Mouse (Mus musculus) activated CD4-positive, CD25-positive, alpha-beta regulatory T cell, adult 4 months (primary cell): ENCODE data around the gene Xylb. TPM values are rescaled to one million over a fixed set of nuclear protein-coding genes. Genes with fewer than 3 reads are reported as not detected.
"Not testable (repeated sequence)": the region's sequence is repeated elsewhere in the genome, so short reads cannot be mapped to it uniquely, and the experiment has no call there.

ENCODE experiments used
- ATAC-seq: one replicate; pipeline ENCODE4 v1.8.0; 2017
- polyA plus RNA-seq, 2 experiments: library from polyadenylated mRNA; unstranded; fragments of 100-300 nt; shearing (Covaris generic); gene quantifications; one replicate each; pipeline ENCODE4 v1.2.1; 2017

Xylb gene
- polyA plus RNA-seq, 2 experiments from 2014 or later = 0.36 TPM

DNA sequence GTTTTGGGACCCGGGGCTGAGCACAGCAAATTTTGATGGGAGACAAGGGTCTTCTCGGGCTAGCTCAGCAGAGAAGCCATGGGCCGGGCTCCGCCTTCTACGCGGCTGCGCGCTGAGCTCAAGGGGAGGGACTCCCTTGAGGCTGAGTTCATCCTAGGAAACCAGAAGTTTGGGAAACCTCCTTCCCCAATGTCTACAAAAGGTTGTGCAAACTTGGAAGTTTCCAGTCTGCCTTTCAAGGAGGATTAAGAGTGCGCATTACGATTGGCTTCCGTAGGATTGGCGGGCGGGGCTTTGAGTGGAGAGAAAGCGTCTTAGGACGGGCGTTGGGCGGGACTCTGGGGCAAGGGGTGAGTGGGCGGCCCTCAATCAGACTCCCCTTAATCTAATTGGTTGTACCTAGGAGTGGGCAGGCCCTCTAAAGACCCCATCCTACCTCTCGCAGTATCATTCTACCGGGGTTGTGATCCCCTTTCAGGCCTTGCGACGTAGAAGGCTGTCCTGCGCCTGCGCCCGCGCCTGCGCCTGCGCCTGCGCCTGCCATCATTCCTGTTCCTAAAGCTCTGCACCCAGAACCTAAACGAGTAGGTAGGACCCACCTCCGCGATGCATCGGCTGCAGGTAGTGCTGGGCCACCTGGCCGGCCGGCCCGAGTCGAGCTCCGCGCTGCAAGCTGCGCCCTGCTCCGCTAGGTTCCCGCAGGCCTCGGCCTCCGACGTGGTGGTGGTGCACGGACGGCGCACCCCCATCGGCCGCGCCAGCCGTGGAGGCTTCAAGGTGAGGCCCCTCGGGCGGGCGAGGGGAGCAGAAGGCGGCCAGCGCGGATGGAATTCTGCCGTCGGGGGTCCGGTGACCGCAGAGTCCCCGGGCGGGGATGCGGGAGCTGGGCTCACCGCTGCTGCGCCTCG is 16.0 kb upstream of the Xylb start, which contains the start of gene Myd88:
Gene Myd88, minus strand, starts transcription at position 503 of the 908 bp plus-strand sequence.
- ATAC-seq = peak; percentile 94

DNA sequence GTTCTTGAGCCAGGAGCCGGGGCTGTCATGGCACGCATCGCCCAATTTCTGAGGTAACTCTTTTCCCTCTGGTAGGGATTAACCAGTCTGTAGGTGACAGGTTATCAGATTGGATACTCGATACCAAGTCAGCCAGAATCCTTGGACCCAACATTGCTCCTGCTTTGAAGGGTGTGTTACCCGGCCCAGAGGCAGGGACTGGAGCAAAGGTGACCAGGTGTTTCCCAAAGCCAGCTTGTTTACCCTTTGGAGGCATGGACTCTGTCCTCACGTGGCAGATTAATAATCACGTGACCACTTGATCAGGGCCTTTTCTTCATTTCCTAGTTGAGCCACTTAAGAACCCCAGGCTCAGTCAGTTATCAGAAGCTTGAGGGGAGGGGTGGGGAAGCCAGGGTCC is 14.5 kb upstream of the Xylb start:
- ATAC-seq = no peak

DNA sequence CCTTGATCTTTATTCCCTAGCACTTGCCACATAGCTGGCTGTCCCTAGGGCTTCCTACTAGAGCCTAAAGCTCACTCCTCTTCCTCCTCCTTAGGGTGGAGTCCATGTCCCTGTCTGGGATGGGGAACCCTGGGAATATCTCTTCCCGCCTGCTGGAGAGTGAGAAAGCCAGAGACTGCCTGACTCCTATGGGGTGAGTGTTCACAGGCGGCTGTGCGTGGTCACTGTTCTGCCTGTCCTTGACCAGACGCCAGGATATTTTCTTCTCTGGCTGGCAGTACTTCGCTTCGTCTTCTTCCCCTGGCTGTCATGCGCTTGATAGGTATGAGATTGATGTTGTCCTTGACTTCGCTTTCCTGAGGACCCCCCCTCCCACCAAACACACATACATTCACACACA is 10.8 kb upstream of the Xylb start:
- no peak for ATAC-seq

DNA sequence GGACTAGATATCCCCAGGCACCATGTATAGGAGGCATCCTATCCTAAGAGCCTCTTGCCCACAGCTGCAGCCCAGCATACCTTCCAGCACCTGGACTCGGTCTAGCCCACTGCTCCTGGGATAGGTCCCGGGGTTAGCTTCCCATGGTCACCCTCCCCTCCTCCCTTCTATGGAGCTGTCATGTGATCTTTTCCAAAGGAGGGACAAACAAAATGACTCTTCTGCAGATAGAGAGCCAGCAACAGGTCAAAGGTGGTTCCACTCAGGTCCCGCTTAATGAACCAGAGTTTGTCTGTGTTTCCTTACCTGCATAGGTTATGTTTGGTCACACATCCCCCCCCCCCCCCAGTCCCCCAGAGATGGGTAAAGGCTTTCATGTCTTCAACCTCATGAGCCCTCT is 6.7 kb upstream of the Xylb start:
- no peak for ATAC-seq

DNA sequence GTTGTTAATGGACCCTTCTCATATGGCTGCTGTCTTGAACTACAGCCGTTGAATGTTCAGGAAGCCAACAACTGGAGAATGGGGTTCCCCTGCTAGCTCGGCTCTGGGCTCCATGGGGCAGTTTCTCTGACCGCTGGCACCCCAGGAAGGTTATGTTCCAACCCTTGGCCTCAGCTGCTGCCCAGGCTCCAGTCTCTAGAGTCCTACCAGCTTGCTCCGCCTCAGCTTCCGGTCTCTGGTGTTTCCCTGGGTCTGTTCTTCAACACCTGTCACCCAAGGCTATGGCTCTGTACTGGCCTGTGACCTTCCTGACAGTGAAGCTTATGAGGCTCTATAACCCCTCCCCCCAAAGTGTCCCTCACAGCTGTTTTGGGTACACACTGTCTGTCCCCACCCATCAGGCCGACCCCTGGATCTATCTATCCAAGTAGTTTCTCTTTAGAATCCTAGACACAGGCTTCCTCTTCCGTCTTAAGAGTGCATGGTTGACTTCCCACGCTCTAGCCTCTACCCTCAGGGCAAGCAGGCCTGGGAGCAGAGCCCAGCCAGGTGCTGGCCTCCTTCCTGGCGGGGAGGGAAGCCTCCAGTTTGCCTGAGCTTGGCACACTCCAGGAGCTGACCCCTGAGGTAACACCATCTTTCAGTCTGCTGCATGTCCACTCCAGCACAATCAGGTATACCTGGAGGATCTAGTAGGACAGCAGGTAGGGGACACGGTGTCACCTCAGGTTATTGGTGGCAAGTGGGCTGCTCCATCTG is 6.1 kb upstream of the Xylb start:
- no peak for ATAC-seq

DNA sequence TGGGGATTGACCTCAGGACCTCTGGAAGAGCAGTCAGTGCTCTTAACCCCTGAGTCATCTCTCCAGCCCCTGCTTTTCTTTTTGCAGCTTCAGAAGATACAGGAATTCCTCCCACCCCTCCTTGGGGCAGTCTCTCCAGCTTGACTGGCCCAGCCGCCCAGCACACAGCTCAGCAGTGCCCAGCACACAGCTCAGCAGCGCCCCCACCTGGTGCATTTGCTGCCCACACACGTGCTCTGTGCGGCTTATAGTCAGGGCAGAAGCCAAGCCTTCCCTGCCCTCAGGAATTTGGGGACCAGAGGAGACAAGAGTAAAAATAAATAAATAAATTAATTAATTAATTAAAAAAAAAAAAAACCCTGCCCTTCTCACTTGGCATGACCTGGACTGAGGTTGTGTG is 5.1 kb upstream of the Xylb start:
- ATAC-seq = peak; percentile 72

DNA sequence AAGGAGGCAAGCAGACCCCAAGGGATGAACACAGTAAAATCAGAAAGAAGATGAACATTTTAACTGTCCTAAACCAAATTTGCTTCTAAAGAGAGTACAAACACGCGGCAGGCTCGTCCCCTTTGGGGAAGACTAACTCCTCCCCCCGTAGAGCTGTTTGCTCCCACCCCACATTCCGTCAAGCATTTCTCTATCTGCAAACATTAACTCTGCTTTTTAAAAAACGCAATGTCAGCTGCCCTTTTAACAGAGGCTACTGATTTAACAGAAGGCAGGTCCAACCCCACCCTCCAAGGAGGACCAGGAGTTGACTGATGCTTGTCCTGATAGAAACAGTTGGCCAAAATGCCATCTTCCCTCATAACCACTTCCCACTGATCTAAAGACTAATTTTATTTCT is 3.3 kb upstream of the Xylb start:
- ATAC-seq = no peak

DNA sequence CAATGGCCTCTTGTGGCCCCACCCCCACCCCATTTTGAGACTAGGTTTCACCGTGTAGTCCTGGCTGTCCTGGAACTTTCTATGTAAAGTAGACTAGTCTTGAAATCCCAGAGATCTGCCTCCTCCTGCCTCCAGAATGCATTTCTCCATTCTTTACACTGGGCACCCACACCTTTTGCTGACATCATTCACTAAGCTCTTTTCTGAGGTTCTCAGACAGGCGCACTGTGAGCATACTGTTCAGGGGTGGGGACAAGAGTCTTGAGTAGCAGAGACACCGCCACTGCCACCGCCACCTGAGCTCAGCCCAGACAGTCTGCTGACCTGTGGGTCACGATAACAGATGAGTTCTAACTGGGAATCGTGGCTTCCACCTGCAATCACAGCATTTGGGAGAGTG is 1.2 kb upstream of the Xylb start:
- ATAC-seq = no peak

DNA sequence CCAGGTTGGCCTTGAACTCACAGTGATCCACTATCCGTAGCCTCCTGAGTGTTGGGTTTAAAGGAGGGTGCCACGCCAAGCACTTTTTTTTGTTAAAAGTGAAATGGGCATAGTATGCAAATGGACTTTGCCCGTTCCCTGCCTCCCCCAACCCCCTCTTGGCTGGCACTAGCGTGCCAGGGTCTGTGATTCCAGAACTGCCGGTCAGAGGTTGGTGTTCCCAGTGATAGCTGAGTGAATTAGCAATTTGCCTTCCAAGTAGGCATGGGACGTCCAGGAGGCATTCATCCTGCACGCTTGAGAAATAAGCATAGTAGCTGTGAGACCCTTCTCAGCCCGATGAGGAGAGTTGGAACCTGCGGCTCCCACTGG is 863 bp downstream of the Xylb start:
- no peak for ATAC-seq

DNA sequence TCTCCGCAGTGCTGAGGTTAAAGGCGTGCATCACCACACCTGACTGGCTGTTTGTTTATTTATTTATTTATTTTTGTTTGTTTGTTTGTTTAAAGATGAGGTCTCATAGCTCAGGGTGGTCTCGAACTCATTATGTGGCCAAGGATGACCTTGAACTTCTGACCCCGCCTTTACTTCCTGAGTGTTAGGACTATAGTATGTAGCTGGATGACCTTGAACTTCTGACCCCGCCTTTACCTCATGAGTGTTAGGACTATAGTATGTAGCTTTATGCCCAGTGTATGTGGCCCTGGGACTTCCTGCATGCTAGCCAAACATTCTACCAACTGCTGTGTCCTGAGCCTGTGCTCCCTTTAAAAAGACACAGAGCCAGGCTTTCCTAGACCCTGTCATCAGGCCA is 4.2 kb downstream of the Xylb start:
- ATAC-seq = no peak

DNA sequence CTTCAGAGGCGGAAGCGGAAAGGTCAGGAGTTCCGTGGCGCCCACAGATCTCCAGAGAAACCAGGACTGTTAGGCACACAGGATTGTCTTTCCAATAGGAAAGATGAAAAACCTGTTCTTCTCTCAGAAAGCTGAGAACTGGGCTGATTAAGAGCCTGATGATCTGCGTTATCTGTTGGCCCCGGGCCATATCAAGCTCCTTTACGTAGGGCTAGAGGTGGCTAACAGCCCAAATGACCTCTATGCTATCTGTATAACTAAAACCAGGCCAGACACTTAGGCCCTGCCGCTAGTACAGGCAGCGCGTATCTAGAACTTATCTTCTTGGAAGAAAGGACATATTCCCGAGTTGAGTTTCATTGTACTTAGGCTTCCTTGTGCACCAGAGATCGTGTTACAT is 6.0 kb downstream of the Xylb start:
- no peak for ATAC-seq

DNA sequence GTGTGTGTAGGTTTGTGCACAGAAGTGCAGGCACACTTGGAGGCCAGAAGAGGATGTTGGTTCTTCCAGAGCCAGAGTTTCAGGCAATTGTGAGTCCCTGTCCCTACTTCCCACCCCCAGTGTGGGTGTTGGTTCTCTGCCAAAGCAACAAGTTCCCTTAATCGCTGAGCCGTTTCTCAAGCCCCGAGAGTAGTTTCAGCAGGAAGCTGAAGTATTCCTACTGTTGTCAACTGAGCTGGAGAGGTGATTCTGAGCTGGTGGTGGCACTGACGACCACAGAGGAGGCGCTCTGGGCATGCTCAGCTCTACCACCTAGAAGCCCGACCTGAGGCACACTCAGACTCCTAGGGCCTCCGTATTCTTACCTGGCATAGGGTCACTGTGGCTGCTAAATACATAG is 8.1 kb downstream of the Xylb start, which contains the start of gene Slc22a14:
Gene Slc22a14, minus strand, starts transcription at position 270 of the 400 bp plus-strand sequence.
- ATAC-seq = no peak

DNA sequence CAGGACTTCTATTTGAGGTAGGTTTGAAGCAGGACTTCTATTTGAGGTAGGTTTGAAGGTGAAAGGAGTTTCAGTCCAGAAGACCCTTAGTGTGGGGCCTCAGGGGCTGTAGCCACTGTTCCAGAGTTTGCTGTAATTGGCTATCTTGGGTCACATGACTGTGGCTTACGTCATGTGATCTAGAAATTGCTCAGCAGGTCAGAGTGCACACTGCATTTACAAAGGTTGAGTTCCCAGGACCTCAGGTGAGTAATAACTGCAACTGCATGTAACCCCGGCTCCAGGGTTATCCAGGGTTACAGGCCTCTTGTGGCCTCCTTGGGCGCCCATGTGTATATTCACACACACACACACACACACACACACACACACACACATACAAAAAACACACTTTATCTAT is 11.2 kb downstream of the Xylb start:
- ATAC-seq = no peak

DNA sequence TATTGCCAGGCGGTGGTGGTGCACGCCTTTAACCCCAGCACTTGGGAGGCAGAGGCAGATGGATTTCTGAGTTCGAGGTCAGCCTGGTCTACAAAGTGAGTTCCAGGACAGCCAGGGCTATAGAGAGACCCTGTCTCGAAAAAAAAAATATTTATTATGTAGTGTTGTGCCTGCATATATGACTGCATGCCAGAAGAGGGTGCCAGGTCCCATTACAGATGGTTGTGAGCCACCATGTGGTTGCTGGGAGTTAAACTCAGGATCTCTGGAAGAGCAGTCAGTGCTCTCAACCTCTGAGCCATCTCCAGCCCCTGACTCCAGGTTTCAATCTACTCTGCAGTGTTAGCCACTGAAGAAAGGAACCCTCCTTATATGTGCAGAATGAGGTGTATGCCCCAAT is 13.6 kb downstream of the Xylb start:
- ATAC-seq = not testable (repeated sequence)

DNA sequence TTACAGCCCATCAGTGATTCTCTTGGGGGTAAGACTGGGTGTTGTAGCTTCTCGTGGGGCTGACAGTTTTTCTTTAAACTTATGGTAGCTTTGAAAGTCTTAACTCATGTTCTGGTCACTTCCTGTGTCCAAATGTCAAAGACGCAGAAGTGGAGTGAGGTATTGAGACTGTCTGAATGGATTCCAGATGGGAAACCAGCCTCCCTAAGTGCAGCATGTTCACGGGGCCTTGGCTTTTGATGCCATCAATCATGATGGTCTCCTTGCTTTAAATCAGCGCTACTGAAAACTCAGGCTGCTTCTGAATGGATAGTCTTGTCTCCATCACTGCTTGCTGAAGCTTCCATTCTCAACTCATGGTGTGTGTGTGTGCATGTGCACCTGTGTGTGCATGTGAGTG is 14.1 kb downstream of the Xylb start:
- no peak for ATAC-seq

DNA sequence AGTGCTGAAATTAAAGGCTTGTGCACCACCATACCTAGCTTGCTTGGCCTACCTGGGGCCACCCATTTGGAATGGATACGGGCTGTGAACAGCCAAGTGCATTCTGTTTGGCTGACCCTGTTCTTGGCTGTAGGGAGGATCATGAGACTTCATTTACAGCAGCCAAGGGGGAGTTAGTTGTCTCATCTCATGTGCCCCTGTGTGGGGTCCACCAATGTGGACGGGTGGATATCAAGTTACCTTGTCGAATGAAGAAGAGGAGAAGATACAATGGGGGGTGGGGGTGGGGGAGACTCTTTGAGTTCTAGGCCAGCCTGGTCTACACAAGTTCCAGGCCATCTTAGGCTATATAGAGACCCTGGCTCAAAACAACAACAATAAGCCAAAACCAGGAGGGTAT is 17.8 kb downstream of the Xylb start:
- no peak for ATAC-seq

DNA sequence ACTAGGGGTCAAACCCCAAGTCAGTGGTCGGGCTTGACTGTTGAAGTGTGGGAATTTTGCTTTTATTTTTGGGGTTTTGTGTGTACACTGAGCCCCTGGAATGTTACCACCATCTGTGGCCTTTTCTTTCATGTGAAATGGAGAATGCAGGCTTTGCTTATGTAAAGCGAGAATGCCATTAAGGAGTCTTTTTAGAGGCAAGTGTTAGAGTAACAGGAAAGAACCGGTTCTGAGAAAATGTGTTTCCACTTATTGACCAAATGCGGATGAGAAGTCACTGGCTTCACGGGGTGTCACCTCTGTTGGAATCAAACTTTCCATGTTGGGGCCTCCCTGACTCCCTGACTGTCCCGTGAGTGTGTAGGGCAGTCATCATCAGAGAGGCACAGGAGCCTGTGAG is 18.4 kb downstream of the Xylb start:
- no peak for ATAC-seq

DNA sequence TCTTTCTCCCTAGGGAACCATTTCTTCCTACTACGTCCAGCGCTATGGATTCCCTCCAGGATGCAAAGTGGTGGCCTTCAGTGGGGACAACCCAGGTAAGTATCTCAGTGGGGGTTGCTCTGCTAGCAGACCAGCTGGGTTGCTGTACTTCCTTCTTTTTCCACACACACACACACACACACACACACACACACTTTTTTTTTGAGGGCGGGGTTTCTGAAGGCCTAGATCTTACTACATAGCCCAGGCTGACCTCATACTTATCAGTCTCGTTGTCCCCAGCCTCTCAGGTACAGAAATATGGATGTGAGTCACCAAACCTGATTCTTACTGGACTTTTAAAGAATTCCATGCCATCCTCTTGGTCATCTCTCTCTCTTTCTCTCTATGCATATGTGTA is 21.1 kb downstream of the Xylb start:
- no peak for ATAC-seq

DNA sequence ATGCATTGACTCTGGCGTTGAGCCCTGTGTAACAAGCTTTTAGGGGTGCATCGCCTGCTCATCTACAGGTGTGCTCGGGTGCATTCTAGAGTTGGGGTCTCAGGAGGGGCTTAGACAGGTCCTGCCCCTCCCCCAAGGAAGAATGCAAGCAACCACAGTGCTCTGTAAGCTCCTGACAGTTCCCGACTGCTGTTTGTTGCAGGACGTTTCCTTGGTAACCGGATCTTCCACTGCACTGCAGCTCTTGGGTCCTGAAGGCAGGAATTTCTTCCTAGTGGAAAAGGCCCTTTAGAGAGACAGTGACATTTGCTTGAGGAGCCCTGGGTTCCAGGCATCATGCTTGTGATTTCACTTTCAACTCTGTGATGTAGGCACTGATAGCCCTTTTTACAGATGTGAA is 25.4 kb downstream of the Xylb start:
- ATAC-seq = no peak

DNA sequence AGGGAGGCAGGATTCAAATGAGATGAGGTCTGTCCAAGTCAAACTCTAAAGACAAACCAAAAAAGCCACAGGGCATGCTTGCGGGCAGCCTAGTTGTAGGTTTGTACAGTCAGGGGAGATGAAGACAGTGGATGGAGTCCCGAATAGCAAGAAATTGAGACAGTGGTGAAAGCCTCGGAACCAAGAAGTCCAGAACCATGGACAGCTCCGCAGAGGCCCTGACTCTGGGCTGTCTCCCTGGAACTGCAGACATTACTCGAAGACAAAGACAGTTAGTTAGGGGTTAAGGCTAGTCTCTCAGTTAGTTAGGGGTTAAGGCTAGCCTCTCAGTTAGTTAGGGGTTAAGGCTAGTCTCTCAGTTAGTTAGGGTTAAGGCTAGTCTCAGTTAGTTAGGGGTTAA is 31.8 kb downstream of the Xylb start:
- no peak for ATAC-seq

DNA sequence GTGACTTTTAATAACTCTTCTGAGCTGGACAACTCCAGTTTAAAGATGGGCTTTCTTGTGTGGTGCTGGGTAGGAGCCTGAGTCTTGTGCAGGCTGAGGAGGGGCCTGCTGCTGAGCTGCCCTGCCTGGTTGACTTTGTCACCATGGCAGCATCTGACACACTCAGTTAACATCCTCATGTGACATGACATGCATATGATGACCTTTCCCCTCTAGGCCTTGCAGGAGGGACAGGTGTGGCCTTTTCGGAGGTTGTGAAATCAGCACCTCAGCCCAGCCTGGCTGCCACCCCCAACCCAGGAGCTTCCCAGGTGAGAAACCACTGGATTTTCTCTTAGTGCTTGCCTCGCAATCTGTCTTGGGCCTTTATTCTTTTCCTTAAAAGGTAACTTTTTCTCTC is 33.0 kb downstream of the Xylb start:
- no peak for ATAC-seq

DNA sequence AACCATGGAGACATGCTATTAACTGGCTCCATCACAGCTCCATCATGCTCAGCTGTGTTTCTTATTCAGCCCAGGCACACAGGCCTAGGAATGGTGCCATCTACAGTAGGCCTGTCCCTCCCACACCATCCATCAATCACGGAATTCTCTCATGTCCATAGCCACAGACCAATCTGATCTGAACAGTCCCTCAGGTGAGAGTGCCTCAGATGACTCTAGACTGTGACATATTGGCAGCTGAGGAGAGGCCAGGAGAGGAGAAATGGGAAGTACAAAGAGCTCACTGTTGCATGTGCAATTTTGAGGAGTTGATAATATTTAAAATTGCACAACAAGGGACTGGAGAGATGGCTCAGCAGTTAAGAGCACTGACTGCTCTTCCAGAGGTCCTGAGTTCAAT is 37.6 kb downstream of the Xylb start:
- ATAC-seq = no peak

DNA sequence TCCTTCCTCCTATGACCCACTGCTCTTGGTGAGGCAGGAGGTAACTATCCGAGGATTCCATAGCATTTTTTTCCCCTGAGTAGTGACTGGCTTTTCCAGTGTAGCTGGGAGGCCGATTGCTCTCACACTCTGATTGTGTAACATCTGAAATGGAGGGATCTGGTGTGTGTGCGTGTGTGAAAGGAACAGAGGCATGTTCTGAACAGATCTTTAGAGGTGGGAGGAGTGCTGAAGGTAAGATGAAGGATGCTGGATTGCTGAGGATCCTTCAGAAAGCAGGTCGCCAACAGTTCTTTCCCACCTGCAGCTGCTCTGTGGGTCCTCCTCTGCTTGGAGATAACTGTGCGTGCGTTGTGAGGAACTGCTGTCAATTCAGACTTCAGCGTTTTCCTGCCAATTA is 44.2 kb downstream of the Xylb start:
- no peak for ATAC-seq

DNA sequence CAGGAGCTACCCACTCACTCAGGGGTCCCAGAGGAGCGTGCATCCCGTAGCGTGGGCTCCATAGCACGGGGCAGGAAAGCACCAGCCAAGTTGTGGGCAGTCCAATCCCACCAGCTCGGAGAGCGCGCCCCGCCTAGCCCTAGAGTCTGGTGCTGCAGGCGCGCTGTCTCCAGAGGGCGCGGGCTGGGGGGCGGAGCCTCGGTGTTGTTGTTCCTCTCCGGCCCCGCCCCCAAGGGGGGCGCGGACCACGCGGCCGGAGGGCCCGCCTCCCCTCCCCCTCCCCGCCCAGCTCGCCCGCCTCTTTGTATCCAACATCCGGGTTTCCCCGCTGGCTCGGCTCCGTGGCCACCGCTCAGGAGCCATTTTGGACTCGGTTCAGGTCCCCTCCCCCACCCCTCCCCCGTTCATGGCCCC is 44.6 kb downstream of the Xylb start, which contains the start of gene Acvr2b:
Gene Acvr2b, plus strand, starts transcription at position 318 of the 414 bp plus-strand sequence.
- ATAC-seq = no peak
